Comparison of ENCODE assay signal across 25 mouse cellular contexts in the genomic region with DNA sequence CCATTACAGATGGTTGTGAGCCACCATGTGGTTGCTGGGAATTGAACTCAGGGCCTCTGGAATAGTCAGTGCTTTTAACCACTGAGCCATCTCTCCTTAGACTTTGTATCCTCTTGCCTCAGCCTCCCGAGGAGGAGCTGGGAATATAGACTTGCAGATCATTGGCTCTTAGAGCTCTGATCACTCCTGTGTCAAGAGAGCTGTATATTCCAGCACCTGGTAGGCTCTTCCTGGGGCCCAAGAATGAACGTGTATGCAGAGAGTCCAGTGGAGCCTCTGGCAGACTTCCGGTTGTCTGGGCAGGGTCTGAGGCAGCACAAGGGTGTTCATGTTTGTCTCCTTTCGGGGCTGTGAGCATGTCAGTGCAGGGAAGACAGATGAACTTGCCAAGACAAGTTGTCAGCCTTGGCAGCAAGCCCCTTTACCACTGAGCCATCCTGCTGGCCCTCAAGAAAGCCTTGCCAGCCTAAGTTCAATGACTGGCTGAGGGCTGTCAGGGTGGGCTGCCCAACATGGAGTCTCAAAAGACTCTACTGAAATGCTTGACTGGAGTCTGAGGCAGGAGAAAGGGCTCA. TPM values are rescaled to one million over a fixed set of nuclear protein-coding genes. Genes with fewer than 3 reads are reported as not detected.
DNase-seq lines count a peak whose midpoint lies in the region; ATAC-seq and TF ChIP-seq lines count a peak whose summit lies in the region.
"Had no signal": no experiment of that assay in that cellular context is flagged by ENCODE, and none has a peak within 500 bp of the region (broad histone marks: within the 10 kb centered on the region; RNA-seq: fewer than 3 reads in every experiment).

No protein-coding gene starts in this region.

- DNase-seq in gastrocnemius, adult 8-10 months (ENCODE audit: low spot score in 2 of 2): peak; percentile 39 to 54
- DNase-seq in gastrocnemius, postnatal 4 days (ENCODE audit: low spot score in 2 of 2): no peak
- DNase-seq in heart, postnatal 36 days: no peak
- no peak for DNase-seq in ES-E14 (ENCODE audit: low read depth, low spot score)
- no peak for DNase-seq in limb, embryonic 10.5 days (ENCODE audit: low spot score)
- DNase-seq: adrenal gland, adult 2 months; B cell, adult 2 months; cerebellum, adult 11 months; forebrain, postnatal 0 days; kidney, adult 18-20 months; kidney, postnatal 14 days; midbrain, embryonic 14.5 days; right cerebral cortex, adult 18-20 months; thymus, postnatal 36 days had no signal

- peak overlapping the region; percentile 80; the same call in 1 of the 2 replicates for H3K9ac ChIP-seq in heart, embryonic 14.5 days (ENCODE audit: low read length)
- peak overlapping the region; percentile 7; the same call in 1 of the 2 replicates for H3K9ac ChIP-seq in ES-E14 (ENCODE audit: insufficient read depth, low read depth, low read length, poor library complexity, severe bottlenecking)
- no peak overlapping the region for H3K9ac ChIP-seq in intestine, postnatal 0 days (ENCODE audit: low read depth, low read length)
- H3K9ac ChIP-seq: embryonic facial prominence, embryonic 12.5 days; forebrain, postnatal 0 days; limb, embryonic 13.5 days; liver, embryonic 14.5 days had no signal

- whole genome bisulfite sequencing in heart, embryonic 14.5 days: 61% methylated on average over 4 of the region's 4 CpGs
- WGBS in limb, embryonic 10.5 days: 84% methylated on average over 4 of the region's 4 CpGs
- WGBS in intestine, postnatal 0 days: 83% methylated on average over 4 of the region's 4 CpGs

- peaks cover 24% of the 10 kb centered on the region for H3K36me3 ChIP-seq in heart, embryonic 14.5 days (ENCODE audit: control insufficient read depth, insufficient read depth, low read length)
- no peaks in the 10 kb centered on the region for H3K36me3 ChIP-seq in ES-E14 (ENCODE audit: control insufficient read depth, insufficient read depth, low read length, poor library complexity, severe bottlenecking)
- no peaks in the 10 kb centered on the region for H3K36me3 ChIP-seq in limb, embryonic 10.5 days
- H3K36me3 ChIP-seq in intestine, postnatal 0 days (ENCODE audit: control insufficient read depth, insufficient read depth): no peaks in the 10 kb centered on the region
- H3K36me3 ChIP-seq: embryonic facial prominence, embryonic 12.5 days; limb, embryonic 13.5 days had no signal

- peak overlapping the region; percentile 70 for H3K4me2 ChIP-seq in heart, embryonic 14.5 days (ENCODE audit: low read length)
- no peak overlapping the region for H3K4me2 ChIP-seq in intestine, postnatal 0 days (replicated peaks; ENCODE audit: low read depth)

- in situ Hi-C loops in ES-E14 (cut with MboI; ENCODE audit: low sequenced_read_pairs in 2 of 2, unreplicated experiment in 2 of 2): no loop called here

- peaks cover 15 to 32% of the 10 kb centered on the region in 2 experiments for H3K4me1 ChIP-seq in heart, embryonic 14.5 days (ENCODE audit: control insufficient read depth in 2 of 2, insufficient read depth in 2 of 2, low read length in 2 of 2)
- peaks cover 5 to 20% of the 10 kb centered on the region in 2 experiments for H3K4me1 ChIP-seq in ES-E14 (ENCODE audit: control insufficient read depth in 2 of 2, insufficient read depth in 2 of 2, low read length in 2 of 2, poor library complexity in 1 of 2)
- peaks cover 23% of the 10 kb centered on the region for H3K4me1 ChIP-seq in limb, embryonic 10.5 days
- H3K4me1 ChIP-seq in intestine, postnatal 0 days (replicated peaks; ENCODE audit: control insufficient read depth, insufficient read depth, low read length): no peaks in the 10 kb centered on the region

- TF ChIP-seq CTCF in intestine, postnatal 0 days (IDR thresholded peaks at IDR 0.05; ENCODE audit: low read depth): no peak

- peaks cover 4% of the 10 kb centered on the region; the same call in 1 of the 2 replicates for H3K9me3 ChIP-seq in heart, embryonic 14.5 days (ENCODE audit: control insufficient read depth, low read length)
- no peaks in the 10 kb centered on the region for H3K9me3 ChIP-seq in ES-E14 (ENCODE audit: control insufficient read depth, insufficient read depth, low read depth, low read length)
- H3K9me3 ChIP-seq in limb, embryonic 10.5 days (replicated peaks): no peaks in the 10 kb centered on the region; the same call in 1 of the 2 replicates
- H3K9me3 ChIP-seq in intestine, postnatal 0 days (ENCODE audit: control insufficient read depth): no peaks in the 10 kb centered on the region
- H3K9me3 ChIP-seq: embryonic facial prominence, embryonic 12.5 days had no signal

- H3K27me3 ChIP-seq in heart, embryonic 14.5 days (ENCODE audit: control insufficient read depth, insufficient read depth, low read length): no peaks in the 10 kb centered on the region
- 0 out of 2 replicates have a peak, but pooled peaks cover 6% of the 10 kb centered on the region for H3K27me3 ChIP-seq in limb, embryonic 10.5 days (ENCODE audit: low read depth, poor library complexity, severe bottlenecking)
- H3K27me3 ChIP-seq in intestine, postnatal 0 days (replicated peaks; ENCODE audit: control insufficient read depth, insufficient read depth, low read length): no peaks in the 10 kb centered on the region
- H3K27me3 ChIP-seq: embryonic facial prominence, embryonic 12.5 days; limb, embryonic 13.5 days had no signal

- no peak overlapping the region for H3K4me3 ChIP-seq in heart, embryonic 14.5 days (ENCODE audit: control insufficient read depth in 1 of 2, insufficient read depth in 1 of 2, low read depth in 1 of 2, low read length in 2 of 2)
- no peak overlapping the region for H3K4me3 ChIP-seq in ES-E14 (ENCODE audit: insufficient read depth in 1 of 2, low read depth in 1 of 2, low read length in 2 of 2, poor library complexity in 1 of 2, severe bottlenecking in 1 of 2)
- H3K4me3 ChIP-seq in limb, embryonic 10.5 days: no peak overlapping the region
- no peak overlapping the region for H3K4me3 ChIP-seq in intestine, postnatal 0 days (ENCODE audit: low read depth, low read length)
- H3K4me3 ChIP-seq: embryonic facial prominence, embryonic 12.5 days; left cerebral cortex, adult 2 months had no signal

- intact Hi-C loops in heart, postnatal 36 days (cut with DNase I): loop anchor here (2.0 kb wide), 2 partner anchors 13 to 43 kb away; no protein-coding TSS in a partner anchor

- ATAC-seq in heart, embryonic 14.5 days (ENCODE audit: insufficient number of reproducible peaks, insufficient read depth, low FRiP score, low read depth): no peak
- ATAC-seq in intestine, postnatal 0 days: no peak
- ATAC-seq: forebrain, postnatal 0 days; hindbrain, embryonic 16.5 days had no signal

- peak overlapping the region; percentile 68 to 97 for H3K27ac ChIP-seq in heart, embryonic 14.5 days (replicated peaks in 1 of 2; ENCODE audit: control insufficient read depth in 1 of 2, insufficient read depth in 1 of 2, low read depth in 2 of 2, low read length in 2 of 2)
- H3K27ac ChIP-seq in ES-E14 (ENCODE audit: insufficient read depth, low read depth, low read length, poor library complexity, severe bottlenecking): peak overlapping the region; percentile 71
- 0 out of 2 replicates have a peak overlapping the region, but pooled peaks have one; percentile 38 for H3K27ac ChIP-seq in limb, embryonic 10.5 days
- no peak overlapping the region for H3K27ac ChIP-seq in intestine, postnatal 0 days (ENCODE audit: low read depth, low read length)
- H3K27ac ChIP-seq: embryonic facial prominence, embryonic 12.5 days; left cerebral cortex, adult 2 months; limb, embryonic 13.5 days; liver, embryonic 14.5 days had no signal

TF ChIP-seq in ES-E14, 5 proteins besides CTCF, POLR2A, EP300 and RAD21:
- TF ChIP-seq HCFC1 (IDR thresholded peaks at IDR 0.05; ENCODE audit: borderline replicate concordance, insufficient read depth, low read length): no peak
- TF ChIP-seq ZC3H11A (IDR thresholded peaks at IDR 0.05; ENCODE audit: borderline replicate concordance, low read depth, low read length): no peak
- TF ChIP-seq ZNF384 (IDR thresholded peaks at IDR 0.05; ENCODE audit: low read depth, low read length): no peak
- no peak for TF ChIP-seq CHD2 (IDR thresholded peaks at IDR 0.05; ENCODE audit: low read depth, low read length)
- no peak for TF ChIP-seq MAFK (IDR thresholded peaks at IDR 0.05; ENCODE audit: insufficient read depth, low read depth, low read length)

RNA-seq across cellular contexts. Expression of a gene that starts 0.8 kb away (rescaled TPM):
- 100 to 1,000 TPM; 202 to 681 (median 229) TPM for total RNA-seq in gastrocnemius, adult 8-10 months (2022)
- 10 to 100 TPM; 48.4 to 59.5 TPM for total RNA-seq in gastrocnemius, postnatal 4 days (2021)
- 39.4 and 43.2 TPM in 2 replicates for polyA plus RNA-seq in heart, embryonic 14.5 days (2014; fragmentation: Nextera tagmentation; extraction: Ambion mirVana)
- total RNA-seq in heart, postnatal 36 days (2021): 100 to 1,000 TPM; 234 to 314 TPM
- 3.5 and 4.3 TPM in 2 replicates for total RNA-seq in ES-E14 (2012; rRNA removed)
- polyA plus RNA-seq in limb, embryonic 10.5 days (2016; fragmentation: Nextera tagmentation; extraction: Ambion mirVana): 0.30 and 0.95 TPM in 2 replicates
- polyA plus RNA-seq in intestine, postnatal 0 days (2015; fragmentation: Nextera tagmentation; extraction: Ambion mirVana): 1.4 and 1.7 TPM in 2 replicates
- total RNA-seq: adrenal gland, adult 2 months; common myeloid progenitor, adult 5-6 weeks; granulocyte monocyte progenitor cell, adult 5-6 weeks; megakaryocyte progenitor cell, adult 5-6 weeks; MEL had no signal

RNA-seq across cellular contexts. Expression of a gene that starts 26.5 kb away (rescaled TPM):
- total RNA-seq in gastrocnemius, adult 8-10 months (2022): 1 to 10 TPM; 2.5 to 4.1 (median 3.4) TPM
- total RNA-seq in gastrocnemius, postnatal 4 days (2021): 10 to 100 TPM; 10.4 to 11.8 TPM
- 13.5 and 15.3 TPM in 2 replicates for polyA plus RNA-seq in heart, embryonic 14.5 days (2014; fragmentation: Nextera tagmentation; extraction: Ambion mirVana)
- 1 to 10 TPM; 7.9 to 8.2 TPM for total RNA-seq in heart, postnatal 36 days (2021)
- total RNA-seq in ES-E14 (2012; rRNA removed): 12.6 and 13.2 TPM in 2 replicates
- polyA plus RNA-seq in limb, embryonic 10.5 days (2016; fragmentation: Nextera tagmentation; extraction: Ambion mirVana): 13.9 and 19.6 TPM in 2 replicates
- 9.2 and 9.6 TPM in 2 replicates for polyA plus RNA-seq in intestine, postnatal 0 days (2015; fragmentation: Nextera tagmentation; extraction: Ambion mirVana)

RNA-seq across cellular contexts. Expression of a gene that starts 28.8 kb away (rescaled TPM):
- 10 to 100 TPM in 2 of 4 experiments, 1 to 10 TPM in 2; 3.4 to 20.1 (median 11.8) TPM for total RNA-seq in gastrocnemius, adult 8-10 months (2022)
- under 1 TPM; 0.44 to 0.54 TPM for total RNA-seq in gastrocnemius, postnatal 4 days (2021)
- polyA plus RNA-seq in heart, embryonic 14.5 days (2014; fragmentation: Nextera tagmentation; extraction: Ambion mirVana): 0.08 and 0.11 TPM in 2 replicates
- under 1 TPM; 0.35 to 0.50 TPM for total RNA-seq in heart, postnatal 36 days (2021)
- total RNA-seq in ES-E14 (2012; rRNA removed): 23.5 and 24.3 TPM in 2 replicates
- polyA plus RNA-seq in limb, embryonic 10.5 days (2016; fragmentation: Nextera tagmentation; extraction: Ambion mirVana): not detected in 2 replicates
- 15.4 and 39.1 TPM in 2 replicates for polyA plus RNA-seq in intestine, postnatal 0 days (2015; fragmentation: Nextera tagmentation; extraction: Ambion mirVana)
- total RNA-seq: common myeloid progenitor, adult 5-6 weeks; forebrain, postnatal 0 days; granulocyte monocyte progenitor cell, adult 5-6 weeks; left cerebral cortex, adult 2 months had no signal
- polyA plus RNA-seq: midbrain, embryonic 14.5 days had no signal

Comparison
In these comparisons a context has a peak if more than half of its experiments do, and no peak if none do; other contexts are left out.
1. DNase-seq: peak in gastrocnemius, adult 8-10 months (2 of 2); none in gastrocnemius, postnatal 4 days (0 of 2), heart, postnatal 36 days (0 of 2), ES-E14 (single experiment) and limb, embryonic 10.5 days (single experiment).